Mouse (Mus musculus) cerebellum, adult 2 months (tissue): ENCODE data around the gene Dtnb.

Source experiments
- CTCF ChIP-seq: fragments of 200-500 bp; IDR thresholded peaks from 2 replicates; pipeline ENCODE4 v1.5.1; 2011; ENCODE audit warnings: low read depth, mild to moderate bottlenecking, control low read depth, low read length, moderate library complexity, borderline replicate concordance; ENCODE audit not compliant: insufficient read depth
- POLR2A ChIP-seq: fragments of 200-500 bp; IDR thresholded peaks from 2 replicates; pipeline ENCODE4 v1.6.1; 2011; ENCODE audit warnings: low read length, control low read depth, borderline replicate concordance; ENCODE audit not compliant: insufficient read depth

- TF ChIP-seq CTCF (no peak), POLR2A (no peak)
These were observed 217.5 kb downstream of the Dtnb start for GRCm38 (mm10) chr12:3789626-3790185.
